Mouse (Mus musculus) MEL (cell line): ENCODE measurements around the gene Gm20388. TPM values are rescaled to one million over a fixed set of nuclear protein-coding genes. Genes with fewer than 3 reads are reported as not detected.

Experiments
- DNase-seq: peaks from one replicate; pipeline ENCODE4 v3.0.0; 2011; ENCODE audit warnings: low read depth, low spot score
- H3K27ac ChIP-seq: 2 replicates; pipeline ENCODE4 v1.5.1; 2012; ENCODE audit warnings: low read depth, mild to moderate bottlenecking, control low read depth, low read length, moderate library complexity; ENCODE audit not compliant: control insufficient read depth
- H3K27me3 ChIP-seq, 2 experiments: fragments of 150-350 bp in 1 of 2; sonication (generic) in 1 of 2; 2 replicates each; pipeline ENCODE4 v1.6.1; 2012; ENCODE audit warnings: low read length in 2 of 2, mild to moderate bottlenecking in 2 of 2, improper control_type of control experiment in 1 of 2, moderate library complexity in 1 of 2; ENCODE audit not compliant: insufficient read depth in 2 of 2, control insufficient read depth in 1 of 2
- H3K36me3 ChIP-seq, 2 experiments: 2 replicates each; pipeline ENCODE4 v1.6.1; 2012 to 2014; ENCODE audit warnings: low read length in 2 of 2, improper control_type of control experiment in 1 of 2, inconsistent platforms in 1 of 2, mild to moderate bottlenecking in 1 of 2; ENCODE audit not compliant: insufficient read depth in 2 of 2, control insufficient read depth in 1 of 2
- H3K4me1 ChIP-seq, 2 experiments: fragments of 150-350 bp in 1 of 2; sonication (generic) in 1 of 2; 2 replicates each; pipeline ENCODE4 v1.6.1; 2012; ENCODE audit warnings: low read length in 2 of 2, improper control_type of control experiment in 1 of 2, mild to moderate bottlenecking in 1 of 2; ENCODE audit not compliant: insufficient read depth in 2 of 2, control insufficient read depth in 1 of 2
- H3K4me3 ChIP-seq, 2 experiments: fragments of 150-350 bp in 1 of 2; sonication (generic) in 1 of 2; 2 replicates each; pipeline ENCODE4 v1.5.1; 2012; ENCODE audit warnings: low read depth in 2 of 2, low read length in 2 of 2, mild to moderate bottlenecking in 2 of 2, moderate library complexity in 2 of 2, control low read depth in 1 of 2, improper control_type of control experiment in 1 of 2; ENCODE audit not compliant: control insufficient read depth in 1 of 2, insufficient read depth in 1 of 2
- H3K79me2 ChIP-seq: 2 replicates; pipeline ENCODE4 v1.6.1; 2012; ENCODE audit warnings: mild to moderate bottlenecking, low read length, moderate library complexity; ENCODE audit not compliant: control insufficient read depth, poor library complexity, insufficient read depth
- H3K9ac ChIP-seq: 2 replicates; pipeline ENCODE4 v1.6.1; 2012; ENCODE audit warnings: low read depth, mild to moderate bottlenecking, control low read depth, low read length, moderate library complexity; ENCODE audit not compliant: control insufficient read depth, poor library complexity, severe bottlenecking
- H3K9me3 ChIP-seq: fragments of 150-350 bp; sonication (generic); replicated peaks from 2 replicates; pipeline ENCODE4 v1.6.1; 2012; ENCODE audit warnings: mild to moderate bottlenecking, low read length, improper control_type of control experiment, moderate library complexity; ENCODE audit not compliant: insufficient read depth
- BHLHE40 ChIP-seq: IDR thresholded peaks from 2 replicates; pipeline ENCODE4 v1.6.1; 2012; ENCODE audit warnings: low read depth, mild to moderate bottlenecking, inconsistent platforms, low read length, improper control_type of control experiment, borderline replicate concordance
- CHD2 ChIP-seq: IDR thresholded peaks from 2 replicates; pipeline ENCODE4 v1.6.1; 2011; ENCODE audit warnings: low read length, improper control_type of control experiment
- CTCF ChIP-seq, 3 experiments: IDR thresholded peaks in 2 of 3; conservative IDR thresholded peaks in 1 of 3; 2 replicates each; pipeline ENCODE4 v1.5.1; 2011 to 2012; ENCODE audit warnings: low read length in 3 of 3, low read depth in 2 of 3, mild to moderate bottlenecking in 2 of 3, improper control_type of control experiment in 1 of 3, inconsistent platforms in 1 of 3, mixed read lengths in 1 of 3, moderate library complexity in 1 of 3; ENCODE audit not compliant: control insufficient read depth in 1 of 3, insufficient read depth in 1 of 3, poor library complexity in 1 of 3, severe bottlenecking in 1 of 3
- ELF1 ChIP-seq: IDR thresholded peaks from 2 replicates; pipeline ENCODE4 v1.6.1; 2014; ENCODE audit warnings: low read depth, mild to moderate bottlenecking, inconsistent platforms, low read length, improper control_type of control experiment, moderate library complexity
- EP300 ChIP-seq, 2 experiments: IDR thresholded peaks; 2 replicates each; pipeline ENCODE4 v1.6.1; 2011; ENCODE audit warnings: improper control_type of control experiment in 2 of 2, low read length in 2 of 2, low read depth in 1 of 2, mild to moderate bottlenecking in 1 of 2
- ETS1 ChIP-seq: IDR thresholded peaks from 2 replicates; pipeline ENCODE4 v1.6.1; 2012; ENCODE audit warnings: low read depth, mild to moderate bottlenecking, inconsistent platforms, low read length, improper control_type of control experiment, moderate library complexity
- GABPA ChIP-seq: IDR thresholded peaks from 2 replicates; pipeline ENCODE4 v1.6.1; 2012; ENCODE audit warnings: low read depth, mild to moderate bottlenecking, inconsistent platforms, low read length, improper control_type of control experiment, moderate library complexity
- GATA1 ChIP-seq: IDR thresholded peaks from 2 replicates; pipeline ENCODE4 v1.6.1; 2011; ENCODE audit warnings: low read depth, low read length, improper control_type of control experiment
- HCFC1 ChIP-seq: IDR thresholded peaks from 2 replicates; pipeline ENCODE4 v1.6.1; 2012; ENCODE audit warnings: low read depth, mild to moderate bottlenecking, inconsistent platforms, low read length, improper control_type of control experiment, moderate library complexity
- MAFK ChIP-seq: IDR thresholded peaks from 2 replicates; pipeline ENCODE4 v1.6.1; 2011; ENCODE audit warnings: low read depth, mild to moderate bottlenecking, low read length, improper control_type of control experiment, borderline replicate concordance
- MAZ ChIP-seq: IDR thresholded peaks from 2 replicates; pipeline ENCODE4 v1.6.1; 2012; ENCODE audit warnings: low read depth, mild to moderate bottlenecking, inconsistent platforms, low read length, improper control_type of control experiment
- MXI1 ChIP-seq: IDR thresholded peaks from 2 replicates; pipeline ENCODE4 v1.6.1; 2011; ENCODE audit warnings: mild to moderate bottlenecking, low read depth, low read length, improper control_type of control experiment
- MYB ChIP-seq: IDR thresholded peaks from 2 replicates; pipeline ENCODE4 v1.6.1; 2011; ENCODE audit warnings: mild to moderate bottlenecking, low read depth, low read length, improper control_type of control experiment
- MYC ChIP-seq: IDR thresholded peaks from 2 replicates; pipeline ENCODE4 v1.6.1; 2011; ENCODE audit warnings: low read depth, mild to moderate bottlenecking, low read length, improper control_type of control experiment, moderate library complexity
- NRF1 ChIP-seq: IDR thresholded peaks from 2 replicates; pipeline ENCODE4 v1.6.1; 2014; ENCODE audit warnings: low read depth, mild to moderate bottlenecking, inconsistent platforms, low read length, improper control_type of control experiment, moderate library complexity; ENCODE audit not compliant: poor library complexity, insufficient read depth, severe bottlenecking
- POLR2AphosphoS2 ChIP-seq: IDR thresholded peaks from 2 replicates; pipeline ENCODE4 v1.6.1; 2011; ENCODE audit warnings: low read length, improper control_type of control experiment
- POLR2AphosphoS5 ChIP-seq: IDR thresholded peaks from 2 replicates; pipeline ENCODE4 v1.6.1; 2012; ENCODE audit warnings: low read depth, borderline replicate concordance, mild to moderate bottlenecking, inconsistent platforms, low read length, moderate library complexity, mixed read lengths
- RAD21 ChIP-seq: IDR thresholded peaks from 2 replicates; pipeline ENCODE4 v1.6.1; 2011; ENCODE audit warnings: mild to moderate bottlenecking, low read depth, low read length, improper control_type of control experiment
- RCOR1 ChIP-seq: IDR thresholded peaks from 2 replicates; pipeline ENCODE4 v1.6.1; 2012; ENCODE audit warnings: low read depth, mild to moderate bottlenecking, inconsistent platforms, low read length, improper control_type of control experiment
- SIN3A ChIP-seq: IDR thresholded peaks from 2 replicates; pipeline ENCODE4 v1.6.1; 2012; ENCODE audit warnings: low read length, improper control_type of control experiment, inconsistent platforms
- SMC3 ChIP-seq: IDR thresholded peaks from 2 replicates; pipeline ENCODE4 v1.6.1; 2011; ENCODE audit warnings: low read depth, low read length, improper control_type of control experiment
- TAL1 ChIP-seq: IDR thresholded peaks from 2 replicates; pipeline ENCODE4 v1.6.1; 2012; ENCODE audit warnings: mild to moderate bottlenecking, inconsistent platforms, low read length, moderate library complexity, mixed read lengths
- TBP ChIP-seq: IDR thresholded peaks from 2 replicates; pipeline ENCODE4 v1.8.0; 2011; ENCODE audit warnings: low read depth, low read length, improper control_type of control experiment
- TCF12 ChIP-seq: IDR thresholded peaks from 2 replicates; pipeline ENCODE4 v1.6.1; 2014; ENCODE audit warnings: low read depth, mild to moderate bottlenecking, inconsistent platforms, low read length, improper control_type of control experiment, moderate library complexity
- UBTF ChIP-seq: IDR thresholded peaks from 2 replicates; pipeline ENCODE4 v1.6.1; 2012; ENCODE audit warnings: low read depth, mild to moderate bottlenecking, inconsistent platforms, low read length, improper control_type of control experiment, moderate library complexity, borderline replicate concordance; ENCODE audit not compliant: insufficient read depth
- ZKSCAN1 ChIP-seq: IDR thresholded peaks from 2 replicates; pipeline ENCODE4 v1.6.1; 2012; ENCODE audit warnings: low read depth, mild to moderate bottlenecking, inconsistent platforms, low read length, improper control_type of control experiment, moderate library complexity
- ZNF384 ChIP-seq: IDR thresholded peaks from 2 replicates; pipeline ENCODE4 v1.6.1; 2012; ENCODE audit warnings: low read depth, mild to moderate bottlenecking, inconsistent platforms, low read length, improper control_type of control experiment
- polyA plus RNA-seq, 2 experiments: library from polyadenylated mRNA; stranded (reverse) in 1 of 2; unstranded in 1 of 2; fragments of >175 nt in 1 of 2; fragments of >200 nt in 1 of 2; gene quantifications; 2 replicates each; pipeline versions ENCODE4 v1.2.1 to v1.2.4; 2012; ENCODE audit warnings: low replicate concordance in 2 of 2, low read depth in 1 of 2; ENCODE audit not compliant: insufficient read length in 2 of 2, insufficient read depth in 1 of 2, missing spikeins in 1 of 2
- total RNA-seq: library from RNA; depleted of rRNA; stranded (reverse); fragments of 300-350 nt; gene quantifications from 2 replicates; pipeline ENCODE4 v1.2.3, GENCODE M21; 2012

Gene Gm20388
- total and polyA plus RNA-seq, 3 experiments, result 11.1 to 17.8 TPM; not detected in 1

DNA sequence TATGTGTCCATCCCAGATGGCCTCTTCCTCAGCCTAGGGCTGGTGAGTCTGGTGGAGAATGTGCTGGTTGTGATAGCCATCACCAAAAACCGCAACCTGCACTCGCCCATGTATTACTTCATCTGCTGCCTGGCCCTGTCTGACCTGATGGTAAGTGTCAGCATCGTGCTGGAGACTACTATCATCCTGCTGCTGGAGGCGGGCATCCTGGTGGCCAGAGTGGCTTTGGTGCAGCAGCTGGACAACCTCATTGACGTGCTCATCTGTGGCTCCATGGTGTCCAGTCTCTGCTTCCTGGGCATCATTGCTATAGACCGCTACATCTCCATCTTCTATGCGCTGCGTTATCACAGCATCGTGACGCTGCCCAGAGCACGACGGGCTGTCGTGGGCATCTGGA, 3497.0 kb downstream of the Gm20388 start:
- DNase-seq, result no peak
- H3K27me3 ChIP-seq, result no peaks in the 10 kb centered on the region
- H3K79me2 ChIP-seq, result no peaks in the 10 kb centered on the region
- H3K4me1 ChIP-seq, result peaks cover 2 to 51% of the 10 kb centered on the region in 2 experiments
- H3K4me3 ChIP-seq, result no peak overlapping the region
- H3K27ac ChIP-seq, result no peak overlapping the region
- H3K9ac ChIP-seq, result no peak overlapping the region
- H3K9me3 ChIP-seq, result no peaks in the 10 kb centered on the region
- H3K36me3 ChIP-seq, result peaks cover 0 to 37% of the 10 kb centered on the region in 2 experiments; a peak in 2 of 4 replicates
- TF ChIP-seq MYC, result no peak
- TF ChIP-seq MAZ, result 0 out of 2 replicates have a peak, but pooled peaks have one; percentile 18

DNA sequence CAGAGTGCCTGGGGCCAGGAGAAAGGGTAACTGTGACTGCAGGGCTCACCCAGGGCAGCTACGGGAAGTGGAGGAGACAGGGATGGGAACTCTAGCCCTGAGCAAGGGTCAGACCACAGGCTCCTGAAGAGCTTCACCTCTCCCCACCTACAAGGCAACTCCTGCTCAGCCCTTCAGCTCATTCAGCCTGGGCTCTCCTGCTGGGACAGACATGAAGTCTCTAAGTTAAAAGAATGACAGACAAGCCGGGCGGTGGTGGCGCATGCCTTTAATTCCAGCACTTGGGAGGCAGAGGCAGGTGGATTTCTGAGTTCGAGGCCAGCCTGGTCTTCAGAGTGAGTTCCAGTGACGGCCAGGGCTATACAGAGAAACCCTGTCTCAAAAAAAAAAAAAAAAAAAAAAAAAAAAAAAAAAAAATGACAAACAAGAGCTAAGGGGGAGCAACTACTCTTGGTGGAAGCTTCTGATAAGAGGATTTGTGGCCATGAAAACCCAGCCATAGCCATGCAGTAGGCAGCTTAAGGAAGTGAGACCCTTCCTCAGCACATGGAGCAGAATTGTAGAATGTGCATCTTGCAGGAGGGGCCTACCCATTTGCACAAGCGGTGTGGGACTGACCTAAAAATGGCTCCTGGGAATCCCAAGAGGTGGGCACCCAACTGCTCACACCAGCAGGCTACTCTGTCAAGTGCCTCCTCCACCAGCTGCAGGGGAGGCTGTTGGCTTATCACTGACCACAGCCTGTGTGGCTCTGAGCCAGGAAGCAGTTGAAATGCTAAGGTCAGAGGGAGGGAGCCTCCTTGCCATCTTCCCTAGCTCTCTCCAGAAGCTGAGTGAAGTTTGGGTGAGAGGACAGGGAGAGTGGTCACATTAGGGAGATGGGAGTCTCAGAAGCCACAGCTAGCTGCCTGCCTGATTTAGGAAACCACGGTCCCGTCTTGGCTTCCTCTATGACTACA, 3498.2 kb downstream of the Gm20388 start:
- H3K36me3 ChIP-seq, result peaks cover 0 to 37% of the 10 kb centered on the region in 2 experiments; a peak in 2 of 4 replicates
- H3K9ac ChIP-seq, result 0 out of 2 replicates have a peak overlapping the region, but pooled peaks have one; percentile 6
- peaks cover 2 to 52% of the 10 kb centered on the region in 2 experiments for H3K4me1 ChIP-seq
- no peak overlapping the region for H3K4me3 ChIP-seq
- H3K79me2 ChIP-seq, result no peaks in the 10 kb centered on the region
- TF ChIP-seq MYB (peak; percentile 58), TCF12 (peak; percentile 73; the same call in 1 of the 2 replicates), TBP (peak; percentile 92), SIN3A (peak; percentile 47; the same call in 1 of the 2 replicates), GABPA (no peak), CHD2 (no peak), SMC3 (no peak), RCOR1 (peak; percentile 49; the same call in 1 of the 2 replicates), HCFC1 (no peak), GATA1 (peak; percentile 37; the same call in 1 of the 2 replicates), UBTF (no peak), ETS1 (peak; percentile 72), POLR2AphosphoS5 (no peak), ZKSCAN1 (peak; percentile 43; the same call in 1 of the 2 replicates), RAD21 (no peak), CTCF (IDR thresholded peaks at IDR 0.05 in 2 of 3, conservative IDR thresholded peaks at IDR 0.05 in 1 of 3; ENCODE audit: control insufficient read depth in 1 of 3, insufficient read depth in 1 of 3, low read depth in 2 of 3, low read length in 3 of 3, poor library complexity in 1 of 3, severe bottlenecking in 1 of 3) (no peak), MXI1 (peak; percentile 45; the same call in 1 of the 2 replicates), BHLHE40 (no peak), NRF1 (no peak), ELF1 (no peak), ZNF384 (peak; percentile 95), EP300 (IDR thresholded peaks at IDR 0.05; ENCODE audit: low read depth in 1 of 2, low read length in 2 of 2) (peak; percentile 61 to 80; a peak in 3 of 4 replicates), MAFK (no peak), TAL1 (peak; percentile 90), POLR2AphosphoS2 (no peak)
- no peaks in the 10 kb centered on the region for H3K9me3 ChIP-seq
- no peaks in the 10 kb centered on the region for H3K27me3 ChIP-seq
- peak overlapping the region; percentile 60 for H3K27ac ChIP-seq
- peak; percentile 85 for DNase-seq
